Mouse (Mus musculus) spleen, adult 2 months (tissue): Measurements from ENCODE around the gene Myo1d. TPM values are rescaled to one million over a fixed set of nuclear protein-coding genes. Genes with fewer than 3 reads are reported as not detected.

ENCODE experiments used
- DNase-seq, 2 experiments: peaks; one replicate each; pipeline versions ENCODE4 v3.0.0 to v3.0.0-alpha.2; 2012 to 2021; ENCODE audit warnings: low spot score in 2 of 2, low read depth in 1 of 2
- H3K27ac ChIP-seq: fragments of 200-500 bp; 2 replicates; pipeline ENCODE4 v1.5.1; 2012; ENCODE audit warnings: low read length, inconsistent platforms; ENCODE audit not compliant: insufficient read depth
- H3K27me3 ChIP-seq: fragments of 200-500 bp; 2 replicates; pipeline ENCODE4 v1.6.1; 2012; ENCODE audit warnings: mild to moderate bottlenecking, moderate library complexity, low read length, inconsistent platforms; ENCODE audit not compliant: control insufficient read depth, insufficient read depth
- H3K36me3 ChIP-seq: fragments of 200-500 bp; 2 replicates; pipeline ENCODE4 v1.6.1; 2012; ENCODE audit warnings: mild to moderate bottlenecking, low read length, inconsistent platforms; ENCODE audit not compliant: control insufficient read depth, insufficient read depth
- H3K4me1 ChIP-seq: fragments of 200-500 bp; 2 replicates; pipeline ENCODE4 v1.6.1; 2011; ENCODE audit warnings: inconsistent platforms; ENCODE audit not compliant: control insufficient read depth, insufficient read depth, insufficient read length
- H3K4me3 ChIP-seq: fragments of 200-500 bp; 2 replicates; pipeline ENCODE4 v1.5.1; 2011; ENCODE audit warnings: mild to moderate bottlenecking, inconsistent platforms; ENCODE audit not compliant: insufficient read depth, insufficient read length; ENCODE audit errors: extremely low read depth
- CTCF ChIP-seq: fragments of 200-500 bp; IDR thresholded peaks from 2 replicates; pipeline ENCODE4 v1.5.1; 2011; ENCODE audit warnings: mild to moderate bottlenecking, inconsistent platforms; ENCODE audit not compliant: insufficient read depth, insufficient read length, insufficient replicate concordance; ENCODE audit errors: extremely low read depth
- POLR2A ChIP-seq: fragments of 200-500 bp; IDR thresholded peaks from 2 replicates; pipeline ENCODE4 v1.6.1; 2011; ENCODE audit warnings: low read depth, low read length, inconsistent platforms
- whole genome bisulfite sequencing: fragments of 180-500 bp; shearing (Covaris S2); methylation state at CpG from one replicate; pipeline ENCODE4 v1.1.7; 2018; 5-methylcytosine and 5-hydroxymethylcytosine counted together
- polyA plus RNA-seq: library from polyadenylated mRNA; depleted of rRNA; stranded (reverse); fragments of >200 nt; gene quantifications from 2 replicates; pipeline ENCODE4 v1.2.3, GENCODE M21; 2012

The Myo1d gene
- polyA plus RNA-seq, 1 experiment = 6.2 TPM

DNA sequence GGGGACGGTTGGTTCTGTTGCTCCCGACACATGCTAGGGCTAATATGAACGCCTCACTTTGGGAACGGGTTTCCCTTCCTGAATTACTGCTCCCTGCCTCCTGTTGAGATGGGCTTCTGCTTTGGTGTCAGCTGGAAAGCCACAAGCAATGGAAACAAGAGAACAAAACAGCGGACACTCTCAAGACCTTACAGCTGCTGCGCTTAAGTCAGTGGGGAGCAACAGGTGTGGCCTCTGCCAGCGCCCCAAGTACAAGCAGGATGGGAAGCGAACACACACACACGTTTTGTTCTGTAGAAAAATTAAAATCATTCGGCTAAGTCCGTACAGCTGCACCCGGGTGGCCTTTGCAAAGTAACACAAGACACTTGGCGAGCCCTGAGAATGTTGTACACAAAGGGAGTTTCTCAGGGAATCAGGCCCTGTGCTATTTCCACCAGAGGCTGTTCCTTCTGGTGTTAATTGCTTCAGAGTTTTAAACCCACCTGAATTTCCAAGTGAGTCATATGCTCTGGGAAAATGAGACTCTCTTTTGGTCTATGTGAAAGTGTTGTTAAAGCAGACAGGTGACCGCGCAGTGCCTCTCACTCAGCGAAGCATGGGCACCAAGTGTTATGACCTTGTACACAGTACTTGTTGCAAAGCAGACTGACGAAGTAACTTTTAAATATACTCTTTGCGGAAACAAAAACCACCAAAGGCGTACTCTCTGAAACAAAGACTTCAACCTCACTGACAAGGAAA lies 267.3 kb downstream of the Myo1d start:
- TF ChIP-seq CTCF (no peak), POLR2A (no peak)
- no peak for DNase-seq
- Histone ChIP-seq H3K4me3 (no peak overlapping the region), H3K4me1 (peaks cover 36% of the 10 kb centered on the region), H3K27me3 (no peaks in the 10 kb centered on the region), H3K27ac (peak overlapping the region; percentile 60), H3K36me3 (no peaks in the 10 kb centered on the region)
- WGBS = 32% methylated on average over 19 of the region's 19 CpGs

DNA sequence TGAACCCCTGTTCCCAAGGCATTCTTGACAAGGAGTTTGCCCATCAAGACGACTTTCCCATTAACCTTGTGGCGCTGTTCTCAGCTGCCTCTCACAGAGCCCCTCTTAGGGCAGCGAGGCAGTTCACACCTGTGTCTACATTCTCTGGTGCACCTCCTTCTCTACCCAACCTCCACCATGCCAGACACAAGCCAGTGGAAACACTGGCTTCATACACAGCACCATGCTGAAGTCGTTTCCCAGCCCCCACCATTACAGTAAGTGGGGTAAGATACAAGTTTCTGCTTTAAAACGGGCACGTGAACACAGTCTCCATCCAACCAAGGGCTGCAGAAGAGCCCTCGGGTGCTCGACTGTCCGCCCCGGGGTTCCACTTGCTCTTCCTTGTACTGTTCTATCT lies 269.7 kb downstream of the Myo1d start:
- no peaks in the 10 kb centered on the region for H3K36me3 ChIP-seq
- no peaks in the 10 kb centered on the region for H3K27me3 ChIP-seq
- no peak for TF ChIP-seq POLR2A
- no peak for TF ChIP-seq CTCF
- peak overlapping the region; percentile 52 for H3K27ac ChIP-seq
- WGBS = 77% methylated on average over 10 of the region's 10 CpGs
- DNase-seq = no peak
- no peak overlapping the region for H3K4me3 ChIP-seq
- peaks cover 49% of the 10 kb centered on the region for H3K4me1 ChIP-seq

DNA sequence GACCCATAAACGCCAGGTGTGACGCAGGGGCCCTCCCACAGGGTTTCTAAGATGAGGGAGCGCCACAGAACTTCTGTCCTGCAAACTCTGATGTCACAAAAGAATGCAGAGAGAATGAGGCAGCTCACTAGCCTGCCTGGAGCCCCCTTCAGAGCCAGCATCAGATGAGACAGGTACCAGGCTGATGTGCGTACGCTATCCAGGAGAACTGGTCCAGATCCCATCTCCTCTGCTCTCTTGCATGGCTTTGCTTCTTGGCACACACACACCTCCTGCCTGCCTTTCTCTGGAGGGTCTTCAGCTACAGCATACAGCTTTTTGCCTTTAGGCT lies 270.7 kb downstream of the Myo1d start:
- Histone ChIP-seq H3K4me1 (peaks cover 59% of the 10 kb centered on the region), H3K4me3 (peak overlapping the region; percentile 54), H3K27ac (peak overlapping the region; percentile 99), H3K36me3 (no peaks in the 10 kb centered on the region), H3K27me3 (no peaks in the 10 kb centered on the region)
- 43% methylated on average over 5 of the region's 5 CpGs for WGBS
- TF ChIP-seq CTCF (no peak), POLR2A (no peak)
- DNase-seq = no peak

DNA sequence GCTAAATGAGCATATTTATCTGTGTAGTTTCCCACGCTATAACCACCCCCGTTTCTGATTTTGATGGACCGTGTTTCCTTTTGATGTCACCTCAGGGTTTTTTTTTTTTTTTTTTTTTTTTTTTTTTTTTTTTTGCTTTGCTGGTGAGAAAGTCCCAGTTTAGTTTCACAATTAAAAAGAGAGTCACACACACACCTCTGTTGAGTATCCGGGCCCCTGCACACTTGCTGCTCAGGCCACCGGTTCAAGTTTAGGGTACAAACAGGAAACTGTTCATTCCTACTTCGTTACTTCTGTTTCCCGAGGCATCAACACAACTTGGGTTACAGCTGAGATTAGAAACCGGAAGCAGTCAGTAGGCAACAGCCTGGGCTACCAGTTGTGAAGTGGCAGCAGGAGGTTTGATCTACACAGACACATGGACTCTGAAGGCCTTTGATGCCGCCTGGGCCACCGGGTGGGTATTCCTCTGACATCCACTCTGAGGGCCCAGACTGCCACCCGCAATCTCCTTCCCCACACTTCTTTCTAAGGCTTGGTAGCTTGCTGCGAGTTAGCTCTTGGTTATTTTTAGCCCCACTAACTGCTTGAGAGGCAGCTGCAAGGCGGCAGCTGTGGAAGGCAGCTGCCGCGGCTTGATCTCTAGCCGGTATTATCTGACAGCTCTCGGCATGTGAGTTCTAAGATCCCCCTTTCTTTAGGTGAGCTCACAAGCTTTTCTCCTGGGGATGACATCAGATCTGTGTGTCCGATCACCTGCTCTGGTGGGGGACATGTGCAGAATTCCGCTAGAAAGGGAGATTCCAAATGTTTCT lies 271.3 kb downstream of the Myo1d start:
- peak; percentile 68 to 76 for DNase-seq
- Histone ChIP-seq H3K4me3 (peak overlapping the region; percentile 54), H3K4me1 (peaks cover 59% of the 10 kb centered on the region), H3K36me3 (no peaks in the 10 kb centered on the region), H3K27ac (peak overlapping the region; percentile 99), H3K27me3 (no peaks in the 10 kb centered on the region)
- TF ChIP-seq CTCF (no peak), POLR2A (peak; percentile 70; the same call in 1 of the 2 replicates)
- WGBS = 6% methylated on average over 19 of the region's 19 CpGs

DNA sequence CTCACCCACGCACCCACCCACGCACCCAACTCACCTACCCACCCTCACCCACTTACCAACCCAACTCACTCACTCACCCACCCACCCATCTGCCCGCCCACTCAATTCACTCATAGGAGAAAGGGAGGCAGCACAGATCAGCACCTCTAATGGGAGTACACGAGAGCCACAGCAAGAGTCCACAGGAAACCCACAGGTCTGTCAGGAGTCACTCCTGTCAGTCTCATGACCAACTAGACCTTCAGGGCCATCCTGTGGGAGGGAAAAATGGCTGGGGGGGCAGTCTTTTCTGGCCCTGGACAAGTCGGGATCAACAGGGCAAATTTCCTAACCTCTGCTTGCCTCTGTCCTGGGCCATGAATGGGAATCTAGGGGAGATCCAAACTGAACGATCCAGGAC lies 272.0 kb downstream of the Myo1d start:
- WGBS = 52% methylated on average over 6 of the region's 6 CpGs
- Histone ChIP-seq H3K27ac (peak overlapping the region; percentile 99), H3K4me3 (peak overlapping the region; percentile 52; the same call in 1 of the 2 replicates), H3K27me3 (no peaks in the 10 kb centered on the region), H3K4me1 (peaks cover 53% of the 10 kb centered on the region; the same call in 1 of the 2 replicates), H3K36me3 (no peaks in the 10 kb centered on the region)
- peak in 1 of 2 experiments; percentile 45 for DNase-seq
- TF ChIP-seq POLR2A = no peak
- TF ChIP-seq CTCF = no peak

DNA sequence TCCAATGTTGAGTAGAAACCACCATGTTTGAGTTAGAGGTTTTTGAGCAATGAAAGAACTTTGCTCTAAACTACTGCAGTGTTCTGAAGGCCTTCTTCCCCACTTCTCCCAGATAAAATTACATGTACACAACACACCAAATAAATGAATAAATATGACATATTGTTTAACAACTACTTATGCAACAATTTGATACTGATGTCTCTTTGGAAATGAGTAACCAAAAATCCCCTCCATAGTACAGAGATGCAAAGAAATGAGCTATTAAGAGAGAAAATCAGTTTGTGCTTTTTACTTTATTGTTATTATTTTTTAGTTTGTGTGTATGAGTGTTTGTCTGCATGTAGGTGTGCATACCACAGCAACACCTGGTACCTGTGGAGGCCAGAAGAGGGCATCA lies 273.3 kb downstream of the Myo1d start:
- Histone ChIP-seq H3K36me3 (no peaks in the 10 kb centered on the region), H3K4me1 (peaks cover 45% of the 10 kb centered on the region; the same call in 1 of the 2 replicates), H3K27ac (no peak overlapping the region), H3K4me3 (no peak overlapping the region), H3K27me3 (no peaks in the 10 kb centered on the region)
- DNase-seq = no peak
- TF ChIP-seq POLR2A = no peak
- no peak for TF ChIP-seq CTCF

DNA sequence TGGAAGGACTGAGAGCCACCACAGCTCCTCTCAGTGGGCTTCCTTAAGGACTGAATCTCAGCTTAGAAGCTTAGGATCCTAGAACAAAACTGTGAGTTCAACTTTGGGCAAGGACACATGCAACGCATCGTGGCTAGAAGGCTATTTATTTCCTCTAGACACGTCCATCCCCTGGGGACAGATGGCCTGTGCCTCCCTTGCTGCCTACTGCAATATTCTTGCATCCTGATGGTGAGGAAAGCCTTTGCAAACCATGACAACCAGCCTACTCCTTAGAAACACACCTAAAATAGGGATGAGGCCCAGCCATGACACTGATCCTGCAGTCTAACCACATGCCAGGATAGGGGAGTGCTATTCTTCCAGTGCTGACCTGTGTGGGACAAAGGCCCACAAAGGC lies 274.2 kb downstream of the Myo1d start:
- H3K27me3 ChIP-seq = no peaks in the 10 kb centered on the region
- no peaks in the 10 kb centered on the region for H3K36me3 ChIP-seq
- WGBS = 44% methylated on average over 3 of the region's 3 CpGs
- peaks cover 44% of the 10 kb centered on the region; the same call in 1 of the 2 replicates for H3K4me1 ChIP-seq
- TF ChIP-seq POLR2A (no peak), CTCF (no peak)
- H3K27ac ChIP-seq = no peak overlapping the region
- no peak overlapping the region for H3K4me3 ChIP-seq
- DNase-seq = no peak
